Mouse (Mus musculus) MEL (cell line): ENCODE results near the gene Harbi1. TPM values are rescaled to one million over a fixed set of nuclear protein-coding genes. Genes with fewer than 3 reads are reported as not detected.

Source experiments
- DNase-seq: peaks from one replicate; pipeline ENCODE4 v3.0.0; 2011; ENCODE audit warnings: low read depth, low spot score
- H3K27ac ChIP-seq: 2 replicates; pipeline ENCODE4 v1.5.1; 2012; ENCODE audit warnings: low read depth, mild to moderate bottlenecking, control low read depth, low read length, moderate library complexity; ENCODE audit not compliant: control insufficient read depth
- H3K27me3 ChIP-seq, 2 experiments: fragments of 150-350 bp in 1 of 2; sonication (generic) in 1 of 2; 2 replicates each; pipeline ENCODE4 v1.6.1; 2012; ENCODE audit warnings: low read length in 2 of 2, mild to moderate bottlenecking in 2 of 2, improper control_type of control experiment in 1 of 2, moderate library complexity in 1 of 2; ENCODE audit not compliant: insufficient read depth in 2 of 2, control insufficient read depth in 1 of 2
- H3K36me3 ChIP-seq, 2 experiments: 2 replicates each; pipeline ENCODE4 v1.6.1; 2012 to 2014; ENCODE audit warnings: low read length in 2 of 2, improper control_type of control experiment in 1 of 2, inconsistent platforms in 1 of 2, mild to moderate bottlenecking in 1 of 2; ENCODE audit not compliant: insufficient read depth in 2 of 2, control insufficient read depth in 1 of 2
- H3K4me1 ChIP-seq, 2 experiments: fragments of 150-350 bp in 1 of 2; sonication (generic) in 1 of 2; 2 replicates each; pipeline ENCODE4 v1.6.1; 2012; ENCODE audit warnings: low read length in 2 of 2, improper control_type of control experiment in 1 of 2, mild to moderate bottlenecking in 1 of 2; ENCODE audit not compliant: insufficient read depth in 2 of 2, control insufficient read depth in 1 of 2
- H3K4me3 ChIP-seq, 2 experiments: fragments of 150-350 bp in 1 of 2; sonication (generic) in 1 of 2; 2 replicates each; pipeline ENCODE4 v1.5.1; 2012; ENCODE audit warnings: low read depth in 2 of 2, low read length in 2 of 2, mild to moderate bottlenecking in 2 of 2, moderate library complexity in 2 of 2, control low read depth in 1 of 2, improper control_type of control experiment in 1 of 2; ENCODE audit not compliant: control insufficient read depth in 1 of 2, insufficient read depth in 1 of 2
- H3K79me2 ChIP-seq: 2 replicates; pipeline ENCODE4 v1.6.1; 2012; ENCODE audit warnings: mild to moderate bottlenecking, low read length, moderate library complexity; ENCODE audit not compliant: control insufficient read depth, poor library complexity, insufficient read depth
- H3K9ac ChIP-seq: 2 replicates; pipeline ENCODE4 v1.6.1; 2012; ENCODE audit warnings: low read depth, mild to moderate bottlenecking, control low read depth, low read length, moderate library complexity; ENCODE audit not compliant: control insufficient read depth, poor library complexity, severe bottlenecking
- H3K9me3 ChIP-seq: fragments of 150-350 bp; sonication (generic); replicated peaks from 2 replicates; pipeline ENCODE4 v1.6.1; 2012; ENCODE audit warnings: mild to moderate bottlenecking, low read length, improper control_type of control experiment, moderate library complexity; ENCODE audit not compliant: insufficient read depth
- BHLHE40 ChIP-seq: IDR thresholded peaks from 2 replicates; pipeline ENCODE4 v1.6.1; 2012; ENCODE audit warnings: low read depth, mild to moderate bottlenecking, inconsistent platforms, low read length, improper control_type of control experiment, borderline replicate concordance
- CTCF ChIP-seq, 3 experiments: IDR thresholded peaks in 2 of 3; conservative IDR thresholded peaks in 1 of 3; 2 replicates each; pipeline ENCODE4 v1.5.1; 2011 to 2012; ENCODE audit warnings: low read length in 3 of 3, low read depth in 2 of 3, mild to moderate bottlenecking in 2 of 3, improper control_type of control experiment in 1 of 3, inconsistent platforms in 1 of 3, mixed read lengths in 1 of 3, moderate library complexity in 1 of 3; ENCODE audit not compliant: control insufficient read depth in 1 of 3, insufficient read depth in 1 of 3, poor library complexity in 1 of 3, severe bottlenecking in 1 of 3
- ELF1 ChIP-seq: IDR thresholded peaks from 2 replicates; pipeline ENCODE4 v1.6.1; 2014; ENCODE audit warnings: low read depth, mild to moderate bottlenecking, inconsistent platforms, low read length, improper control_type of control experiment, moderate library complexity
- ETS1 ChIP-seq: IDR thresholded peaks from 2 replicates; pipeline ENCODE4 v1.6.1; 2012; ENCODE audit warnings: low read depth, mild to moderate bottlenecking, inconsistent platforms, low read length, improper control_type of control experiment, moderate library complexity
- GABPA ChIP-seq: IDR thresholded peaks from 2 replicates; pipeline ENCODE4 v1.6.1; 2012; ENCODE audit warnings: low read depth, mild to moderate bottlenecking, inconsistent platforms, low read length, improper control_type of control experiment, moderate library complexity
- HCFC1 ChIP-seq: IDR thresholded peaks from 2 replicates; pipeline ENCODE4 v1.6.1; 2012; ENCODE audit warnings: low read depth, mild to moderate bottlenecking, inconsistent platforms, low read length, improper control_type of control experiment, moderate library complexity
- KAT2A ChIP-seq: conservative IDR thresholded peaks from 2 replicates; pipeline ENCODE4 v1.6.1; 2012; ENCODE audit warnings: low read depth, low read length, improper control_type of control experiment, inconsistent platforms
- MAFK ChIP-seq: IDR thresholded peaks from 2 replicates; pipeline ENCODE4 v1.6.1; 2011; ENCODE audit warnings: low read depth, mild to moderate bottlenecking, low read length, improper control_type of control experiment, borderline replicate concordance
- MEF2A ChIP-seq: IDR thresholded peaks from 2 replicates; pipeline ENCODE4 v1.6.1; 2014; ENCODE audit warnings: low read depth, mild to moderate bottlenecking, inconsistent platforms, low read length, improper control_type of control experiment; ENCODE audit not compliant: poor library complexity, insufficient replicate concordance, severe bottlenecking; ENCODE audit errors: extremely low read depth
- MXI1 ChIP-seq: IDR thresholded peaks from 2 replicates; pipeline ENCODE4 v1.6.1; 2011; ENCODE audit warnings: mild to moderate bottlenecking, low read depth, low read length, improper control_type of control experiment
- MYC ChIP-seq: IDR thresholded peaks from 2 replicates; pipeline ENCODE4 v1.6.1; 2011; ENCODE audit warnings: low read depth, mild to moderate bottlenecking, low read length, improper control_type of control experiment, moderate library complexity
- NRF1 ChIP-seq: IDR thresholded peaks from 2 replicates; pipeline ENCODE4 v1.6.1; 2014; ENCODE audit warnings: low read depth, mild to moderate bottlenecking, inconsistent platforms, low read length, improper control_type of control experiment, moderate library complexity; ENCODE audit not compliant: poor library complexity, insufficient read depth, severe bottlenecking
- RCOR1 ChIP-seq: IDR thresholded peaks from 2 replicates; pipeline ENCODE4 v1.6.1; 2012; ENCODE audit warnings: low read depth, mild to moderate bottlenecking, inconsistent platforms, low read length, improper control_type of control experiment
- SIN3A ChIP-seq: IDR thresholded peaks from 2 replicates; pipeline ENCODE4 v1.6.1; 2012; ENCODE audit warnings: low read length, improper control_type of control experiment, inconsistent platforms
- SMC3 ChIP-seq: IDR thresholded peaks from 2 replicates; pipeline ENCODE4 v1.6.1; 2011; ENCODE audit warnings: low read depth, low read length, improper control_type of control experiment
- TAL1 ChIP-seq: IDR thresholded peaks from 2 replicates; pipeline ENCODE4 v1.6.1; 2012; ENCODE audit warnings: mild to moderate bottlenecking, inconsistent platforms, low read length, moderate library complexity, mixed read lengths
- TBP ChIP-seq: IDR thresholded peaks from 2 replicates; pipeline ENCODE4 v1.8.0; 2011; ENCODE audit warnings: low read depth, low read length, improper control_type of control experiment
- TCF12 ChIP-seq: IDR thresholded peaks from 2 replicates; pipeline ENCODE4 v1.6.1; 2014; ENCODE audit warnings: low read depth, mild to moderate bottlenecking, inconsistent platforms, low read length, improper control_type of control experiment, moderate library complexity
- USF1 ChIP-seq: IDR thresholded peaks from 2 replicates; pipeline ENCODE4 v1.6.1; 2014; ENCODE audit warnings: low read depth, mild to moderate bottlenecking, inconsistent platforms, low read length, improper control_type of control experiment, moderate library complexity
- USF2 ChIP-seq, 2 experiments: IDR thresholded peaks; 2 replicates each; pipeline ENCODE4 v1.6.1; 2011 to 2012; ENCODE audit warnings: improper control_type of control experiment in 2 of 2, low read length in 2 of 2, borderline replicate concordance in 1 of 2, inconsistent platforms in 1 of 2, low read depth in 1 of 2, mild to moderate bottlenecking in 1 of 2; ENCODE audit not compliant: insufficient read depth in 1 of 2
- ZC3H11A ChIP-seq: IDR thresholded peaks from 2 replicates; pipeline ENCODE4 v1.6.1; 2012; ENCODE audit warnings: low read depth, mild to moderate bottlenecking, inconsistent platforms, low read length, improper control_type of control experiment
- ZMIZ1 ChIP-seq: IDR thresholded peaks from 2 replicates; pipeline ENCODE4 v1.6.1; 2012; ENCODE audit warnings: low read depth, mild to moderate bottlenecking, inconsistent platforms, low read length, improper control_type of control experiment, moderate library complexity
- ZNF384 ChIP-seq: IDR thresholded peaks from 2 replicates; pipeline ENCODE4 v1.6.1; 2012; ENCODE audit warnings: low read depth, mild to moderate bottlenecking, inconsistent platforms, low read length, improper control_type of control experiment
- polyA plus RNA-seq, 2 experiments: library from polyadenylated mRNA; stranded (reverse) in 1 of 2; unstranded in 1 of 2; fragments of >175 nt in 1 of 2; fragments of >200 nt in 1 of 2; gene quantifications; 2 replicates each; pipeline versions ENCODE4 v1.2.1 to v1.2.4; 2012; ENCODE audit warnings: low replicate concordance in 2 of 2, low read depth in 1 of 2; ENCODE audit not compliant: insufficient read length in 2 of 2, insufficient read depth in 1 of 2, missing spikeins in 1 of 2
- total RNA-seq: library from RNA; depleted of rRNA; stranded (reverse); fragments of 300-350 nt; gene quantifications from 2 replicates; pipeline ENCODE4 v1.2.3, GENCODE M21; 2012

The Harbi1 gene
- total and polyA plus RNA-seq, 3 experiments = 7.8 to 8.2 TPM; not detected in 1

- DNase-seq = no peak
- no peak overlapping the region for H3K9ac ChIP-seq
- no peaks in the 10 kb centered on the region for H3K4me1 ChIP-seq
- no peaks in the 10 kb centered on the region for H3K9me3 ChIP-seq
- H3K27me3 ChIP-seq = no peaks in the 10 kb centered on the region
- no peak overlapping the region for H3K27ac ChIP-seq
- TF ChIP-seq ETS1 = no peak
- TF ChIP-seq MAFK = no peak
- TF ChIP-seq NRF1 = no peak
- TF ChIP-seq KAT2A = no peak
- TF ChIP-seq BHLHE40 = no peak
- TF ChIP-seq MEF2A = no peak
- no peak for TF ChIP-seq HCFC1
- H3K4me3 ChIP-seq = no peak overlapping the region
- H3K36me3 ChIP-seq = peaks cover 0 to 1% of the 10 kb centered on the region in 2 experiments; a peak in 1 of 4 replicates
- no peaks in the 10 kb centered on the region for H3K79me2 ChIP-seq
These were observed 9.3 kb upstream of the Harbi1 start for GRCm38 (mm10) chr2:91701366-91701765.

- Histone ChIP-seq H3K9ac (no peak overlapping the region), H3K27ac (no peak overlapping the region)
These were observed 4.9 kb upstream of the Harbi1 start for GRCm38 (mm10) chr2:91705736-91706135.

DNA sequence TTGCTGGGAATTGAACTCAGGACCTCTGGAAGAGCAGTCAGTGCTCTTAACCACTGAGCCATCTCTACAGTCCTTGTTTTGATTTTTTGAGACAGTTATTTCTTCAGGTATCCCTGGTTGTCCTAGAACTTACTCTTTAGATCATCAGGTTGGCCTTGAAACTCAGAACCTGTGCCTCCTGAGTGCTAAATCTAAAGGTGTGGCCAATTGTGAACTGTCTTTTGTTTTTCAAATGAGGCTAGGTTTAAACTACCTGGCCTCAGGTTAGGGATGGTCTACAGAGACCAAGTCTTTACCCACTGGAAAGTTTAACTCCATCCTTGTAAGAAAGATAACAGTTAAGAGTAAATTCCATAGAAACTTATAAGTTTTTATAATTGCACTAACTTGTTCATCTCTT is 4.2 kb upstream of the Harbi1 start:
- no peak for TF ChIP-seq TAL1
- TF ChIP-seq RCOR1 = no peak
- TF ChIP-seq TBP = no peak
- no peak for TF ChIP-seq USF1
- no peak for TF ChIP-seq SIN3A
- no peak for TF ChIP-seq CTCF (IDR thresholded peaks at IDR 0.05 in 2 of 3, conservative IDR thresholded peaks at IDR 0.05 in 1 of 3; ENCODE audit: control insufficient read depth in 1 of 3, insufficient read depth in 1 of 3, low read depth in 2 of 3, low read length in 3 of 3, poor library complexity in 1 of 3, severe bottlenecking in 1 of 3)
- TF ChIP-seq BHLHE40 = no peak
- no peak for TF ChIP-seq ETS1
- peaks cover 0 to 4% of the 10 kb centered on the region in 2 experiments; a peak in 2 of 4 replicates for H3K4me1 ChIP-seq
- peaks cover 1 to 7% of the 10 kb centered on the region in 2 experiments; a peak in 3 of 4 replicates for H3K36me3 ChIP-seq
- no peaks in the 10 kb centered on the region for H3K27me3 ChIP-seq
- no peaks in the 10 kb centered on the region for H3K9me3 ChIP-seq
- H3K9ac ChIP-seq = no peak overlapping the region
- H3K4me3 ChIP-seq = no peak overlapping the region
- DNase-seq = no peak
- H3K27ac ChIP-seq = no peak overlapping the region
- H3K79me2 ChIP-seq = peaks cover 15% of the 10 kb centered on the region

More at GRCm38 (mm10) chr2:91705736-91706135, 4.9 kb upstream of the Harbi1 start:
- no peaks in the 10 kb centered on the region for H3K27me3 ChIP-seq
- H3K4me1 ChIP-seq = peaks cover 0 to 4% of the 10 kb centered on the region in 2 experiments; a peak in 2 of 4 replicates
- TF ChIP-seq SMC3 = no peak
- TF ChIP-seq NRF1 = no peak
- TF ChIP-seq ZMIZ1 = no peak
- TF ChIP-seq TBP = no peak
- TF ChIP-seq ZC3H11A = no peak
- TF ChIP-seq MAFK = no peak
- no peak for TF ChIP-seq MYC
- no peak for TF ChIP-seq GABPA
- no peak for TF ChIP-seq SIN3A
- TF ChIP-seq RCOR1 = no peak
- TF ChIP-seq USF2 (IDR thresholded peaks at IDR 0.05; ENCODE audit: borderline replicate concordance in 1 of 2, insufficient read depth in 1 of 2, low read depth in 1 of 2, low read length in 2 of 2) = no peak
- TF ChIP-seq ZNF384 = no peak
- no peak for TF ChIP-seq USF1
- no peak for TF ChIP-seq TCF12
- no peak for TF ChIP-seq ELF1
- TF ChIP-seq MXI1 = no peak
- H3K79me2 ChIP-seq = peaks cover 12% of the 10 kb centered on the region
- no peaks in the 10 kb centered on the region for H3K9me3 ChIP-seq
- no peak overlapping the region for H3K4me3 ChIP-seq
- DNase-seq = no peak
- H3K36me3 ChIP-seq = peaks cover 1 to 7% of the 10 kb centered on the region in 2 experiments; a peak in 3 of 4 replicates
